Mouse (Mus musculus): Measurements from ENCODE around the gene Spata1. TPM values are rescaled to one million over a fixed set of nuclear protein-coding genes. Genes with fewer than 3 reads are reported as not detected.
"Not testable (repeated sequence)": the region's sequence is repeated elsewhere in the genome, so short reads cannot be mapped to it uniquely, and the experiment has no call there.

The Spata1 gene
- polyA plus RNA-seq, 1 experiment from 2014 or later, result 5.4 TPM

DNA sequence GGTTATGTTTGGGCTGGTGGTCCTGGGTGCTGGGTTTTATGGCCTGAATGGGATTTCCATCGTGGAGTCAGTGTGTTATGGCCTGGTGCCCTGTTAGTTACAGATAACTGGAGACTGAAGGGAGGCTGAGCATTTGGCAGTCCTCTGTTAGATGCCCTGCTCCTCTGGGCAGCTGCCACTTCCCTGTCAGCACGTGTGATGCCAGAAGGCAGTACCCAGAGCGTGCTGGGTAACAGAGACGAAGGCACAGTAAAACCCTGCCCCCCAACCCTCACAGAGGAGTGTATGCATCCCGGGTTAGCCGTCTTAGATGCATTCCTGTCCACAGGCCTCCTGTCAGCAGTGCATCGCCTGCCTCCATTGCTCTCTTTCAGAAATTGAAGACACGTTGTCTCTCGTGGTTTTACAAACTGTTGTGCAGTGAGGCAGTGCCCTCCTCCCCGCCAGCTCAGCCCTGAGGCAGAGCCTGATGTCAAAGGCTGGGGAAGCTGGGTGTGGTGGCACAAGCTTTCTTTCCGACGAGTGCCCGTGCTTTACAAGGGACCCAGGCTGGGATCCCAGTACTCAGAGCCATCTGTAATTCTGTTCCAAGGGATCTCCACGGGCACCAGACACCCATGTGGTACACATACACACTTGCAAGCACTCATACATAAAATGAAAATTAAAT, 65.7 kb downstream of the Spata1 start:
- Histone ChIP-seq H3K36me3 (peaks cover 78% of the 10 kb centered on the region), H3K9me3 (no peaks in the 10 kb centered on the region), H3K4me3 (no peak overlapping the region), H3K27me3 (ENCODE audit: insufficient read depth, poor library complexity, severe bottlenecking) (no peaks in the 10 kb centered on the region), H3K27ac (no peak overlapping the region), H3K4me1 (no peaks in the 10 kb centered on the region)
- peak; percentile 66 for DNase-seq (ENCODE audit: low spot score)
- 88% methylated on average over 14 of the region's 14 CpGs for WGBS

DNA sequence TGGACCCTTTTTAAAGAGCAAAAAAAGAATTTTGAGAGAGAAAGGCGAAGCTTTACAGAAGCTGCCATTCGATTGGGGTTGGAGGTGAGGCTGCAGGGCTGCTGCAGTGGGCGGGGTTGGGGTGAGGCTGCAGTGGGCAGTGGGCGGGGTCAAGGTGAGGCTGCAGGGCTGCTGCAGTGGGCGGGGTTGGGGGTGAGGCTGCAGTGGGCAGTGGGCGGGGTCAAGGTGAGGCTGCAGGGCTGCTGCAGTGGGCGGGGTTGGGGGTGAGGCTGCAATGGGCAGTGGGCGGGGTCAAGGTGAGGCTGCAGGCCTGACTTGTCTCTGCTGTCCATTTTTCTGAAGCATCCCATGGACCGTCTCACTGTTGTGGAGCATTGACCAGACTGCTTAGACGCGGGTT, 66.5 kb downstream of the Spata1 start:
- DNase-seq (ENCODE audit: low spot score), result peak; percentile 64
- not testable (repeated sequence) for H3K27ac ChIP-seq; H3K4me1 ChIP-seq; H3K4me3 ChIP-seq; H3K27me3 ChIP-seq (ENCODE audit: insufficient read depth, poor library complexity, severe bottlenecking); H3K9me3 ChIP-seq
- H3K36me3 ChIP-seq, result peaks cover 78% of the 10 kb centered on the region
- WGBS, result 90% methylated on average over 10 of the region's 11 CpGs

DNA sequence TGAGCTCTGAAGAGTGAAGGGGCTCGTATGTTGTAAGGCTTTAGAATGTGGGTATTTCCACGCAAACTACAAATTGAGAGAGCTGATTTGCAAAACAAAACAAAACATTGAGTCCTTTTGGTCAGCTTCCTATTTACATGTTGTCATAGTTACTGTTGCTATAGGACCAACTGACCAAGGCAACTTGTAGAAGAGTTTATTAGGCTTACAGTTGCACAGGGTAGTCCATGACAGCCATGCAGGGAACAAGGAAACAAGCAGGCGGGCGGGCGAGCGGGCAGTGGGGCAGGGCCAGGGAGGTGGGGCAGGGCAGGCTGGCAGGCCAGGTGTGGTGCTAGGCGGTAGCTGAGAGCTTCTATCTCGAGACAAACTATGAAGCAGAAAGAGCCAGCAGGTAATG, 73.1 kb downstream of the Spata1 start:
- H3K36me3 ChIP-seq, result peaks cover 51% of the 10 kb centered on the region

DNA sequence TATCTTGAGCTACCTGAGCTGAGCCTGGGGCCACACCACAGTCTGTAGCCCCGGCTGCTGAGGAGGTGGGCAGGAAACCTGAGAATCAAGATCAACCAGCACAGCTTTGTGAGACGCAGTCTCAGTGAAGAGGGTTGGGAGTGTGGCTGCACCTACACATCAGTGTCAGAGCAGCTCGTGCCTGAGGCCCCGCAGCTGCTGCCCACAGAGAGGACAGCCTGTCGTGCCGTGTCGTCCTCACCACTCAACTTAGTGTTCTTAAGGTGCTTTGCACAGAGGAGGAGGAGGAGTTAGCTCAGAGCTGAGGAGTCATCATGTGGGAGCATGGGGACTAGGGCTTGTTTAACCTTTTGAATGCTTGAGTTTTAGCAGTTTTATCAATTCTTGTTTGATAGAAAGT, 73.7 kb downstream of the Spata1 start:
- no peak overlapping the region for H3K27ac ChIP-seq
- peaks cover 47% of the 10 kb centered on the region for H3K36me3 ChIP-seq
- WGBS, result 61% methylated on average over 7 of the region's 7 CpGs
- no peaks in the 10 kb centered on the region for H3K9me3 ChIP-seq
- peaks cover 40% of the 10 kb centered on the region for H3K4me1 ChIP-seq
- no peak overlapping the region for H3K4me3 ChIP-seq
- no peaks in the 10 kb centered on the region for H3K27me3 ChIP-seq (ENCODE audit: insufficient read depth, poor library complexity, severe bottlenecking)
- no peak for DNase-seq (ENCODE audit: low spot score)

More for the DNA sequence above, 73.1 kb downstream of the Spata1 start:
- H3K4me3 ChIP-seq, result no peak overlapping the region
- H3K9me3 ChIP-seq, result no peaks in the 10 kb centered on the region
- no peaks in the 10 kb centered on the region for H3K27me3 ChIP-seq (ENCODE audit: insufficient read depth, poor library complexity, severe bottlenecking)
- peaks cover 40% of the 10 kb centered on the region for H3K4me1 ChIP-seq
- DNase-seq (ENCODE audit: low spot score), result no peak
- 90% methylated on average over 8 of the region's 8 CpGs for WGBS
- H3K27ac ChIP-seq, result no peak overlapping the region

DNA sequence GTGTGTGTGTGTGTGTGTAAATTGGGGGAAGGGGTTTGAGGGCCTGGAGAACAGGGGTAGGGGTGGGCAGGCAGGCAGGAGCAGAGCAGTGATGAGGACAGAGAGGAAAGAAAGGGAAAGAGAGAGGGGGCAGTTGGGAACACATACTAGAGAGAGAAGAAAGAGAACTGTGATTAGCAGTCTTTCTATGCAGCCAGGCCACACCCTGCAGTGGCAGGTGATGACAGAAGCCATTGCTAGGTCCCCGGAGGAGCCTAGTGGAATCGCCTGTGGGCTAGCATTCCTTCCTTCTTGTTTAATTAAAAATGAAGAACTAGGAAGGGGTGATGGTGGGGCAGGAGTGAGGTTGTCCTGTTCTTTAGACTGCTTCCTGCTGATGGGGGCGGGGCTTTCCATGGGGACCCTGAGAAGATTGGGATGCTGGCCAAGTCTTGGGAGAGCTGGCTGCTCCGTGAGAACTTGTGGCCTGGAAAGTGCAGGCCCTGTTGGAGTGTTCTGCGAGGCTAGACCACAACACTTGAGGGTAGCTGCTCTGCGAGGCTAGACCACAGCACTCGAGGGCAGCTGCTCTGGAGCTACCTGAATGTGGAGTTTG, 75.2 kb downstream of the Spata1 start:
- no peak for DNase-seq (ENCODE audit: low spot score)
- WGBS, result 62% methylated on average over 7 of the region's 7 CpGs
- no peaks in the 10 kb centered on the region for H3K9me3 ChIP-seq
- H3K36me3 ChIP-seq, result peaks cover 48% of the 10 kb centered on the region
- H3K4me3 ChIP-seq, result no peak overlapping the region
- no peak overlapping the region for H3K27ac ChIP-seq
- H3K4me1 ChIP-seq, result peaks cover 40% of the 10 kb centered on the region
- no peaks in the 10 kb centered on the region for H3K27me3 ChIP-seq (ENCODE audit: insufficient read depth, poor library complexity, severe bottlenecking)

DNA sequence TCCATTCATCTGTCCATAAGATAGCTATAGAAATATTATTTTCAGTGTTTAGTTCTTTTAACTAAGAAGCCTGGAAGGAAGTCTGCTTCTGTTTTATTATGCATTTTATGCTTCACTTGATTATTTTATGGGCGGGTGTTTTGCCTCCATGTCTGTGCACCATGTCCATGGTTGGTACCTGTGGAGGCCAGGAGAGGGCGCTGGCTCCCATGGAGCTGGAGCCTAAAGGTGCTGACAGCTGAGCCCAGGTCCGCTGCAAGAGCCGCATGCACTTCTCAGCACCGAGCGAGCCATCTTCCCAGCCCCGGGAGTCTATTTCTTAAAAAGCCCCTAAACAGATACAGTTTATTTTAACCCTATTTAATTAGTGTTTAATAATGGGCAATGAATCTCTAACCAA, 75.8 kb downstream of the Spata1 start:
- peaks cover 50% of the 10 kb centered on the region for H3K36me3 ChIP-seq
- DNase-seq (ENCODE audit: low spot score), result no peak
- H3K4me3 ChIP-seq, result no peak overlapping the region
- H3K27ac ChIP-seq, result no peak overlapping the region
- WGBS, result 83% methylated on average over 7 of the region's 7 CpGs
- H3K27me3 ChIP-seq (ENCODE audit: insufficient read depth, poor library complexity, severe bottlenecking), result no peaks in the 10 kb centered on the region
- peaks cover 40% of the 10 kb centered on the region for H3K4me1 ChIP-seq
- H3K9me3 ChIP-seq, result no peaks in the 10 kb centered on the region

DNA sequence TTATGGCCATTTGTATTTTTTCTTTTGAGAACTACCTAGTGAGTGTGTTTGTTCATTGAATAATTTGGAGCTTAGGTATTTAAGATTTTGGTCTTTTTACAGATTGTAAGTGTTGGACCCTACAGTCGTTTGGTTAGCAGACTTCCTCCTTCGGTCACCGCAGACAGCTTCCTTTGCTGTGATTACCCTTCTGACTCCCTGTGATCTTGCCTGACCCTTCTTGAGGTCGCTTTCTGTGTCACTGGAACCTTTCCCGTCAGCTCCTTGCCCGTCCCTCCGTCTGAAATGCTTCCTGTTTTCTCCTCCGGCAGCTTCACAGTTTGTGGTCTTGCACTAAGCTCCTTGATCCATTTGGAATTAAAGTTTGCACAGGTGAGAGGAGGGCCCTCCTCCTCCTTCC, 77.8 kb downstream of the Spata1 start:
- Histone ChIP-seq H3K27ac (no peak overlapping the region), H3K4me1 (peaks cover 27% of the 10 kb centered on the region), H3K36me3 (peaks cover 49% of the 10 kb centered on the region), H3K27me3 (ENCODE audit: insufficient read depth, poor library complexity, severe bottlenecking) (no peaks in the 10 kb centered on the region), H3K9me3 (no peaks in the 10 kb centered on the region), H3K4me3 (no peak overlapping the region)
- 54% methylated on average over 8 of the region's 8 CpGs for WGBS
- no peak for DNase-seq (ENCODE audit: low spot score)

DNA sequence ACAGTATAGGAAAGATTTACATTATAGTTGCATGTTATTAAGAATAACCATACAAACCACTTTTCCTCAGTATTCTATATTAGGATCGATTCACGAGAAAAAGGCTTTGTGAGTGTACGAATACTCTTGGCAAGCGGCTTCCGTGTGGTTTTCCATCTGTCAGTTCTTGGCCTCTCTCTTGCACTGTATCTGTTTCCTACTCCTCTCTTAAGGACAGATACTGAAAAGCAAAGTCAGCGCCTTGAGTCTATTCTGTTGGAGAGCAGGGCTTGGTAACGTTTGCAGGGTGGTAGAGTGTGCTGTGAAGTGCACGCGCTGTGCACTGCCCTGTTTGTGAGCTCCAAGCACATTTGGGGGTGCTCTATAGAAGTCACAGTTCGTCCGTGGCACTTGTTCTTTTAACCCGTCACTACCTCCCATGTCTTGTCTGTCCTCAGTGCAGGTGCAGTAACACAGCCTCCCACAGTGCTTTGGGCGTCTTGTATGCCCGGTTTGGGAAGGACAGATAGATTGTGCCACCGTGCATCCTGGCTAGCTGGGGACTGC, 79.5 kb downstream of the Spata1 start:
- Histone ChIP-seq H3K27me3 (ENCODE audit: insufficient read depth, poor library complexity, severe bottlenecking) (no peaks in the 10 kb centered on the region), H3K4me3 (no peak overlapping the region), H3K9me3 (no peaks in the 10 kb centered on the region), H3K36me3 (peaks cover 41% of the 10 kb centered on the region), H3K27ac (no peak overlapping the region), H3K4me1 (peaks cover 34% of the 10 kb centered on the region)
- no peak for DNase-seq (ENCODE audit: low spot score)
- 88% methylated on average over 15 of the region's 15 CpGs for WGBS

DNA sequence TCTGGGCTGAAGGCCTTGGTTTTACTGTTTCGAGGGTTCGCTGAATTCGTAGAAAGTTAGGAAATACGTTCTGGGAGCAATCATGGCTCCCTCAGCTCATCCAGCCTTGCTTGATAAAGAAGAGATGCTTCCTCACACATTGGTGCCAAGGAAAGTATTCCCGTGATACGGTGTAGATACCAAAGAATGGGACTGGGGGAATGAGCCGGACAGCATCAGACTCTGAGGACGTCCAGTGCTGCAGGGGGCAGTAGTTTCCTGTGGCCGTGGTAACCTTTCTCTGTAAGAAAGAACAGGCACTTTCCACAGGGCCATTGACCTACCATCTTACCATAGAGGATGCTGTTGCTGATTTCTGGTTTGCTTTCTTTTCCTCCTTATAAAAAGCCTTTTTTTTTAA, 80.0 kb downstream of the Spata1 start:
- DNase-seq (ENCODE audit: low spot score), result no peak
- no peak overlapping the region; the same call in 1 of the 2 replicates for H3K27ac ChIP-seq
- H3K9me3 ChIP-seq, result no peaks in the 10 kb centered on the region
- H3K4me1 ChIP-seq, result peaks cover 36% of the 10 kb centered on the region
- 83% methylated on average over 9 of the region's 9 CpGs for WGBS
- H3K36me3 ChIP-seq, result peaks cover 41% of the 10 kb centered on the region
- H3K4me3 ChIP-seq, result no peak overlapping the region
- no peaks in the 10 kb centered on the region for H3K27me3 ChIP-seq (ENCODE audit: insufficient read depth, poor library complexity, severe bottlenecking)

DNA sequence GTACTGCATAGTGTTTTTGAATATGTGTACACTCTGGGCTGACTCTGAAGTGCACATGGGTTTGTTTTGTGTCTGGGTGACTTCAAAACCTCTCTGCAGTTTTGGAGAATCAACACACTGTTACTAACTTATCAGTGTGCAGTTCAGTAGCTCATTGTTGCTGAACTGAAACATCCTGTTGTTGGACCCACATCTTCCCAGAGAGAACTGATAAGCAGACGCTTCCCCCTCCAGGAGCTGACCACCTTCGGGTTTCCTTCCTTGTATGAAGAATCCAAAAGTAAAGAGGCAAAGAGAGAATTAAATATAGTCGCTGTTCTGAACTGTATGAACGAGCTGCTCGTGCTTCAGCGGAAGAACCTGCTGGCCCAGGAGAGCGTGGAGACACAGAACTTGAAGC, 80.7 kb downstream of the Spata1 start:
- Histone ChIP-seq H3K4me3 (no peak overlapping the region), H3K36me3 (peaks cover 41% of the 10 kb centered on the region), H3K9me3 (no peaks in the 10 kb centered on the region), H3K4me1 (peaks cover 36% of the 10 kb centered on the region), H3K27me3 (ENCODE audit: insufficient read depth, poor library complexity, severe bottlenecking) (no peaks in the 10 kb centered on the region), H3K27ac (no peak overlapping the region; the same call in 1 of the 2 replicates)
- no peak for DNase-seq (ENCODE audit: low spot score)
- WGBS, result 78% methylated on average over 7 of the region's 7 CpGs

DNA sequence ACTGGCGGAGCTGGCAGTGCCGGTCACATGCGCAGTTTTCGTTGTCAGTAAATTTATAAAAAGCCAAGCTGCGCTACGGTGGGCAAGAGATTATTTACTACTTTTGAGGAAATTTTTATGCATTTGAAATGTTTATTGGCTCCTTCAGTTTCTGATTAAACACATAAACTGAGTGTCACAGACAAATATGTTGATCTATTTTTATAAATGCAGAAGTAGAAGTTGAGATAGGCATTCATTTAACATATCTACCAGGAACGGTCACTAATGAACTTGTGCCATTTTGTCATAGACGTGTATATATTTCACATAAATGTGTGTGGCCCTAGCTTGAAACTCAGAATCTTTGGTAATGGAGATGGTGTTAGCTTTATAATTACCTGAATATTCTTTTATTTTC, 81.7 kb downstream of the Spata1 start:
- peaks cover 30% of the 10 kb centered on the region for H3K4me1 ChIP-seq
- H3K27ac ChIP-seq, result no peak overlapping the region
- H3K36me3 ChIP-seq, result peaks cover 32% of the 10 kb centered on the region
- H3K9me3 ChIP-seq, result no peaks in the 10 kb centered on the region
- H3K27me3 ChIP-seq (ENCODE audit: insufficient read depth, poor library complexity, severe bottlenecking), result no peaks in the 10 kb centered on the region
- H3K4me3 ChIP-seq, result no peak overlapping the region
- no peak for DNase-seq (ENCODE audit: low spot score)
- 95% methylated on average over 8 of the region's 8 CpGs for WGBS

DNA sequence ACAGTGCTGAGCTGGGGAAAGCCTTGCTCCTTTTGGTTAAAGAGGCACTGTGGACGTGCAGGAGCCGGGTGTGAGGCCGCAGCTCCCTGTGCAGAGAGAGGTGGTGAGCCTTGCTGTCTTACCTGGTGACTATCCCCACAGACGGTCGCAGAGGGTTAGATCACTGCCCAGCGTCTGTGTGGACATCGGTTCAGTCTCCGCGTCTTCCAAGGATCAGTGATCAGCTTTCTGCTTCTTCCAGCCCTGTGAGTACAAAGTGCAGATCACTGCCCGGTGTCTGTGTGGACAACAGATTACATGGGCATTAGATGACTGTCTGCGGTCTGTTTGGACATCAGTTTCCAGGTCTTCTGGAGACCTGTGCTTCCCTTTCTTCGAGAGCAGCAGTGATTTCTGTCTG, 85.0 kb downstream of the Spata1 start:
- Histone ChIP-seq H3K4me1 (peaks cover 42% of the 10 kb centered on the region), H3K4me3 (no peak overlapping the region), H3K36me3 (peaks cover 24% of the 10 kb centered on the region), H3K9me3 (no peaks in the 10 kb centered on the region), H3K27ac (no peak overlapping the region), H3K27me3 (ENCODE audit: insufficient read depth, poor library complexity, severe bottlenecking) (no peaks in the 10 kb centered on the region)
- WGBS, result 90% methylated on average over 12 of the region's 12 CpGs
- no peak for DNase-seq (ENCODE audit: low spot score)

DNA sequence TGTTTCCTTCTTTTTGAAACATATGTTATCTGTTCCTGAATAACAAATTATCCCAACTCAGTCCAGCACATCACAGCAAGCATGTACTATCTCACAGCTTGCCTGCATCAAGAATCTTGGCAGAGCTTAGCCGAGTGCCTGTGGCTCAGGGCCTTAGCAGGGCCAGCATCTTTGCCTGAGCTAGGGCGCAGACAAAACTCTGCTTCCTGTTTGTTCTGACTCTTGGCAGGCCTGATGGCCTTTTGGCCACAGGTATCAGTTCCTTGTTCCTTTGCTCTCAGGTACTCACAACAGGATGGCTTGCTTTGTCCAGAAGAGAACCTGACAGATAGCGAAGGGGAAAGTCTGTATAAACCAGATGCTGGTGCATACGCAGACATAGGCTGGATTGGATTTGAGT, 85.6 kb downstream of the Spata1 start:
- Histone ChIP-seq H3K27me3 (ENCODE audit: insufficient read depth, poor library complexity, severe bottlenecking) (no peaks in the 10 kb centered on the region), H3K9me3 (no peaks in the 10 kb centered on the region), H3K4me3 (no peak overlapping the region), H3K27ac (no peak overlapping the region), H3K36me3 (peaks cover 18% of the 10 kb centered on the region), H3K4me1 (peaks cover 42% of the 10 kb centered on the region)
- DNase-seq (ENCODE audit: low spot score), result no peak
- 80% methylated on average over 4 of the region's 4 CpGs for WGBS

Measured in heart, embryonic 10.5 days (tissue).